Mouse (Mus musculus): ENCODE measurements around the gene Rad23a. TPM values are rescaled to one million over a fixed set of nuclear protein-coding genes. Genes with fewer than 3 reads are reported as not detected.

Rad23a gene
- total and polyA plus RNA-seq, 3 experiments = 62.6 to 155 TPM; not detected in 1

- Histone ChIP-seq H3K27me3 (ENCODE audit: control insufficient read depth in 1 of 2, insufficient read depth in 2 of 2, low read length in 2 of 2) (no peaks in the 10 kb centered on the region), H3K4me1 (ENCODE audit: control insufficient read depth in 1 of 2, insufficient read depth in 2 of 2, low read length in 2 of 2) (no peaks in the 10 kb centered on the region; a peak in 1 of 4 replicates), H3K36me3 (ENCODE audit: control insufficient read depth in 1 of 2, insufficient read depth in 2 of 2, low read length in 2 of 2) (no peaks in the 10 kb centered on the region; a peak in 1 of 4 replicates), H3K9me3 (replicated peaks; ENCODE audit: insufficient read depth, low read length) (no peaks in the 10 kb centered on the region), H3K9ac (ENCODE audit: control insufficient read depth, low read depth, low read length, poor library complexity, severe bottlenecking) (no peak overlapping the region), H3K79me2 (ENCODE audit: control insufficient read depth, insufficient read depth, low read length, poor library complexity) (peaks cover 45% of the 10 kb centered on the region), H3K27ac (ENCODE audit: control insufficient read depth, low read depth, low read length) (no peak overlapping the region), H3K4me3 (ENCODE audit: control insufficient read depth in 1 of 2, insufficient read depth in 1 of 2, low read depth in 2 of 2, low read length in 2 of 2) (no peak overlapping the region)
- peak; percentile 64; the same call in 1 of the 2 replicates for TF ChIP-seq POLR2AphosphoS5 (IDR thresholded peaks at IDR 0.05; ENCODE audit: borderline replicate concordance, low read depth, low read length)
- TF ChIP-seq MXI1 (IDR thresholded peaks at IDR 0.05; ENCODE audit: low read depth, low read length) = no peak
- no peak for DNase-seq (ENCODE audit: low read depth, low spot score)
Observed at GRCm38 (mm10) chr8:84793134-84793533, 47.3 kb downstream of the Rad23a start.

- DNase-seq (ENCODE audit: low read depth, low spot score) = no peak
- no peak for TF ChIP-seq POLR2AphosphoS5 (IDR thresholded peaks at IDR 0.05; ENCODE audit: borderline replicate concordance, low read depth, low read length)
- TF ChIP-seq ZNF384 (IDR thresholded peaks at IDR 0.05; ENCODE audit: low read depth, low read length) = no peak
- no peak for TF ChIP-seq CTCF (IDR thresholded peaks at IDR 0.05 in 2 of 3, conservative IDR thresholded peaks at IDR 0.05 in 1 of 3; ENCODE audit: control insufficient read depth in 1 of 3, insufficient read depth in 1 of 3, low read depth in 2 of 3, low read length in 3 of 3, poor library complexity in 1 of 3, severe bottlenecking in 1 of 3)
- no peak for TF ChIP-seq NELFE (IDR thresholded peaks at IDR 0.05; ENCODE audit: low read depth, low read length)
- TF ChIP-seq MAZ (IDR thresholded peaks at IDR 0.05; ENCODE audit: low read depth, low read length) = no peak
- no peak for TF ChIP-seq MEF2A (IDR thresholded peaks at IDR 0.05; ENCODE audit: extremely low read depth, insufficient replicate concordance, low read depth, low read length, poor library complexity, severe bottlenecking)
- no peak for TF ChIP-seq CHD1 (IDR thresholded peaks at IDR 0.05; ENCODE audit: low read depth, low read length)
- TF ChIP-seq BHLHE40 (IDR thresholded peaks at IDR 0.05; ENCODE audit: borderline replicate concordance, low read depth, low read length) = no peak
- no peak for TF ChIP-seq POLR2A (IDR thresholded peaks at IDR 0.05; ENCODE audit: control insufficient read depth in 1 of 2, insufficient read depth in 1 of 2, low read depth in 1 of 2, low read length in 2 of 2, poor library complexity in 1 of 2)
- TF ChIP-seq EP300 (IDR thresholded peaks at IDR 0.05; ENCODE audit: low read depth in 1 of 2, low read length in 2 of 2) = no peak
- no peak for TF ChIP-seq TCF12 (IDR thresholded peaks at IDR 0.05; ENCODE audit: low read depth, low read length)
- no peak for TF ChIP-seq USF2 (IDR thresholded peaks at IDR 0.05; ENCODE audit: borderline replicate concordance in 1 of 2, insufficient read depth in 1 of 2, low read depth in 1 of 2, low read length in 2 of 2)
- TF ChIP-seq ELF1 (IDR thresholded peaks at IDR 0.05; ENCODE audit: low read depth, low read length) = no peak
- TF ChIP-seq RCOR1 (IDR thresholded peaks at IDR 0.05; ENCODE audit: low read depth, low read length) = no peak
- no peak for TF ChIP-seq MXI1 (IDR thresholded peaks at IDR 0.05; ENCODE audit: low read depth, low read length)
- H3K4me1 ChIP-seq (ENCODE audit: control insufficient read depth in 1 of 2, insufficient read depth in 2 of 2, low read length in 2 of 2) = no peaks in the 10 kb centered on the region
- peaks cover 42% of the 10 kb centered on the region for H3K79me2 ChIP-seq (ENCODE audit: control insufficient read depth, insufficient read depth, low read length, poor library complexity)
- H3K36me3 ChIP-seq (ENCODE audit: control insufficient read depth in 1 of 2, insufficient read depth in 2 of 2, low read length in 2 of 2) = no peaks in the 10 kb centered on the region; a peak in 1 of 4 replicates
- no peak overlapping the region for H3K4me3 ChIP-seq (ENCODE audit: control insufficient read depth in 1 of 2, insufficient read depth in 1 of 2, low read depth in 2 of 2, low read length in 2 of 2)
- no peaks in the 10 kb centered on the region for H3K9me3 ChIP-seq (replicated peaks; ENCODE audit: insufficient read depth, low read length)
- no peak overlapping the region for H3K27ac ChIP-seq (ENCODE audit: control insufficient read depth, low read depth, low read length)
- no peaks in the 10 kb centered on the region for H3K27me3 ChIP-seq (ENCODE audit: control insufficient read depth in 1 of 2, insufficient read depth in 2 of 2, low read length in 2 of 2)
- H3K9ac ChIP-seq (ENCODE audit: control insufficient read depth, low read depth, low read length, poor library complexity, severe bottlenecking) = no peak overlapping the region
Observed at GRCm38 (mm10) chr8:84792429-84792947, 48.0 kb downstream of the Rad23a start.
